Mouse (Mus musculus): ENCODE data around the gene Cldn6. TPM values are rescaled to one million over a fixed set of nuclear protein-coding genes. Genes with fewer than 3 reads are reported as not detected.

Gene Cldn6
- polyA plus RNA-seq, 1 experiment: 0.10 TPM

- 53% methylated on average over 2 of the region's 2 CpGs for WGBS
- TF ChIP-seq POLR2A (IDR thresholded peaks at IDR 0.05; ENCODE audit: low read depth, low read length): no peak
- TF ChIP-seq CTCF (IDR thresholded peaks at IDR 0.05; ENCODE audit: extremely low read depth, insufficient read length, insufficient replicate concordance, low read depth, low read length): no peak
Measured at GRCm38 (mm10) chr17:23721886-23722285, 42.8 kb downstream of the Cldn6 start.

GRCm38 (mm10) chr17:23722376-23723125, 43.5 kb downstream of the Cldn6 start, which contains the start of gene 1520401A03Rik:
Gene 1520401A03Rik (minus strand): TSS chr17:23722783.
- Histone ChIP-seq H3K4me3 (ENCODE audit: low read depth, low read length) (no peak within 1 kb of the TSS), H3K27ac (ENCODE audit: insufficient read depth, low read depth, low read length) (no peak within 1 kb of the TSS), H3K27me3 (ENCODE audit: control insufficient read depth, insufficient read depth, low read length) (no peaks in the 10 kb centered on the region), H3K36me3 (ENCODE audit: control insufficient read depth, insufficient read depth, low read length) (no peaks in the 10 kb centered on the region), H3K4me1 (ENCODE audit: control insufficient read depth, insufficient read depth, insufficient read length, low read length) (peaks cover 19% of the 10 kb centered on the region)
- no peak for TF ChIP-seq CTCF (IDR thresholded peaks at IDR 0.05; ENCODE audit: extremely low read depth, insufficient read length, insufficient replicate concordance, low read depth, low read length)
- TF ChIP-seq POLR2A (IDR thresholded peaks at IDR 0.05; ENCODE audit: low read depth, low read length): no peak
- WGBS: 89% methylated on average over 7 of the region's 7 CpGs

More at GRCm38 (mm10) chr17:23721886-23722285, 42.8 kb downstream of the Cldn6 start:
- Histone ChIP-seq H3K4me3 (ENCODE audit: low read depth, low read length) (no peak overlapping the region), H3K27me3 (ENCODE audit: control insufficient read depth, insufficient read depth, low read length) (no peaks in the 10 kb centered on the region), H3K27ac (ENCODE audit: insufficient read depth, low read depth, low read length) (no peak overlapping the region), H3K4me1 (ENCODE audit: control insufficient read depth, insufficient read depth, insufficient read length, low read length) (peaks cover 19% of the 10 kb centered on the region), H3K36me3 (ENCODE audit: control insufficient read depth, insufficient read depth, low read length) (no peaks in the 10 kb centered on the region)

- Histone ChIP-seq H3K27me3 (ENCODE audit: control insufficient read depth, insufficient read depth, low read length) (no peaks in the 10 kb centered on the region), H3K36me3 (ENCODE audit: control insufficient read depth, insufficient read depth, low read length) (no peaks in the 10 kb centered on the region), H3K27ac (ENCODE audit: insufficient read depth, low read depth, low read length) (no peak overlapping the region), H3K4me3 (ENCODE audit: low read depth, low read length) (no peak overlapping the region), H3K4me1 (ENCODE audit: control insufficient read depth, insufficient read depth, insufficient read length, low read length) (peaks cover 20% of the 10 kb centered on the region)
- no peak for TF ChIP-seq CTCF (IDR thresholded peaks at IDR 0.05; ENCODE audit: extremely low read depth, insufficient read length, insufficient replicate concordance, low read depth, low read length)
- no peak for TF ChIP-seq POLR2A (IDR thresholded peaks at IDR 0.05; ENCODE audit: low read depth, low read length)
- 49% methylated on average over 4 of the region's 4 CpGs for WGBS
Measured at GRCm38 (mm10) chr17:23725477-23725876, 46.4 kb downstream of the Cldn6 start.

GRCm38 (mm10) chr17:23725999-23726757, 47.1 kb downstream of the Cldn6 start, which contains the start of gene Pkmyt1:
Gene Pkmyt1 (plus strand): TSS chr17:23726336.
- Histone ChIP-seq H3K27me3 (ENCODE audit: control insufficient read depth, insufficient read depth, low read length) (no peaks in the 10 kb centered on the region), H3K4me3 (ENCODE audit: low read depth, low read length) (peak within 1 kb of the TSS; percentile 91), H3K4me1 (ENCODE audit: control insufficient read depth, insufficient read depth, insufficient read length, low read length) (peaks cover 19% of the 10 kb centered on the region), H3K36me3 (ENCODE audit: control insufficient read depth, insufficient read depth, low read length) (no peaks in the 10 kb centered on the region), H3K27ac (ENCODE audit: insufficient read depth, low read depth, low read length) (peak within 1 kb of the TSS; percentile 18)
- no peak for TF ChIP-seq CTCF (IDR thresholded peaks at IDR 0.05; ENCODE audit: extremely low read depth, insufficient read length, insufficient replicate concordance, low read depth, low read length)
- TF ChIP-seq POLR2A (IDR thresholded peaks at IDR 0.05; ENCODE audit: low read depth, low read length): peak; percentile 73; the same call in 1 of the 2 replicates
- under 1% methylated on average over 72 of the region's 73 CpGs for WGBS

GRCm38 (mm10) chr17:23726758-23727142, 47.7 kb downstream of the Cldn6 start:
- TF ChIP-seq POLR2A (IDR thresholded peaks at IDR 0.05; ENCODE audit: low read depth, low read length) (no peak), CTCF (IDR thresholded peaks at IDR 0.05; ENCODE audit: extremely low read depth, insufficient read length, insufficient replicate concordance, low read depth, low read length) (no peak)
- Histone ChIP-seq H3K36me3 (ENCODE audit: control insufficient read depth, insufficient read depth, low read length) (no peaks in the 10 kb centered on the region), H3K27me3 (ENCODE audit: control insufficient read depth, insufficient read depth, low read length) (no peaks in the 10 kb centered on the region), H3K4me1 (ENCODE audit: control insufficient read depth, insufficient read depth, insufficient read length, low read length) (peaks cover 15% of the 10 kb centered on the region; the same call in 1 of the 2 replicates), H3K27ac (ENCODE audit: insufficient read depth, low read depth, low read length) (peak overlapping the region; percentile 14; the same call in 1 of the 2 replicates), H3K4me3 (ENCODE audit: low read depth, low read length) (peak overlapping the region; percentile 91)
- whole genome bisulfite sequencing: under 1% methylated on average over 20 of the region's 20 CpGs

GRCm38 (mm10) chr17:23730441-23730840, 51.4 kb downstream of the Cldn6 start:
- H3K27ac ChIP-seq (ENCODE audit: insufficient read depth, low read depth, low read length): no peak overlapping the region
- WGBS: 39% methylated on average over 1 of the region's 1 CpGs
- TF ChIP-seq CTCF (IDR thresholded peaks at IDR 0.05; ENCODE audit: extremely low read depth, insufficient read length, insufficient replicate concordance, low read depth, low read length) (no peak), POLR2A (IDR thresholded peaks at IDR 0.05; ENCODE audit: low read depth, low read length) (no peak)

More at GRCm38 (mm10) chr17:23730441-23730840, 51.4 kb downstream of the Cldn6 start:
- Histone ChIP-seq H3K27me3 (ENCODE audit: control insufficient read depth, insufficient read depth, low read length) (no peaks in the 10 kb centered on the region), H3K4me3 (ENCODE audit: low read depth, low read length) (no peak overlapping the region), H3K36me3 (ENCODE audit: control insufficient read depth, insufficient read depth, low read length) (peaks cover under 1% of the 10 kb centered on the region; the same call in 1 of the 2 replicates), H3K4me1 (ENCODE audit: control insufficient read depth, insufficient read depth, insufficient read length, low read length) (peaks cover 11% of the 10 kb centered on the region; the same call in 1 of the 2 replicates)

Other genes starting within 250 kb of the Cldn6 start
- not detected in 2 replicates for gene Vmn2r117, start 199.6 kb upstream of the Cldn6 start, polyA plus RNA-seq (2012; rRNA removed)
- 6.4 and 7.8 TPM in 2 replicates for gene Zfp213, start 115.0 kb upstream of the Cldn6 start, polyA plus RNA-seq (2012; rRNA removed)
- gene Zfp13, start 79.8 kb upstream of the Cldn6 start, polyA plus RNA-seq (2012; rRNA removed): 5.4 and 6.8 TPM in 2 replicates
- gene Zscan10, start 78.4 kb upstream of the Cldn6 start, polyA plus RNA-seq (2012; rRNA removed): not detected in 2 replicates
- 1.5 and 1.6 TPM in 2 replicates for gene Mmp25, start 34.0 kb upstream of the Cldn6 start, polyA plus RNA-seq (2012; rRNA removed)
- gene Bicdl2, start 18.7 kb upstream of the Cldn6 start, polyA plus RNA-seq (2012; rRNA removed): 5.2 and 6.0 TPM in 2 replicates
- gene Hcfc1r1, start 5.7 kb upstream of the Cldn6 start, polyA plus RNA-seq (2012; rRNA removed): 106 and 251 TPM in 2 replicates
- 12.4 and 19.8 TPM in 2 replicates for gene Thoc6, start 5.4 kb upstream of the Cldn6 start, polyA plus RNA-seq (2012; rRNA removed)
- gene Tnfrsf12a, start 1.8 kb upstream of the Cldn6 start, polyA plus RNA-seq (2012; rRNA removed): 27.9 and 30.9 TPM in 2 replicates
- 0.10 and 1.5 TPM in 2 replicates for gene Cldn9, start 4.8 kb downstream of the Cldn6 start, polyA plus RNA-seq (2012; rRNA removed)
- not detected in 2 replicates for gene 1520401A03Rik, start 43.5 kb downstream of the Cldn6 start, polyA plus RNA-seq (2012; rRNA removed)
- gene Pkmyt1, start 47.1 kb downstream of the Cldn6 start, polyA plus RNA-seq (2012; rRNA removed): 25.0 and 42.3 TPM in 2 replicates
- gene Paqr4, start 61.6 kb downstream of the Cldn6 start, polyA plus RNA-seq (2012; rRNA removed): 112 and 152 TPM in 2 replicates
- 1.5 and 2.9 TPM in 2 replicates for gene Kremen2, start 66.6 kb downstream of the Cldn6 start, polyA plus RNA-seq (2012; rRNA removed)
- gene Flywch1, start 92.4 kb downstream of the Cldn6 start, polyA plus RNA-seq (2012; rRNA removed): 16.5 and 34.1 TPM in 2 replicates
- 6.3 and 6.6 TPM in 2 replicates for gene Flywch2, start 106.8 kb downstream of the Cldn6 start, polyA plus RNA-seq (2012; rRNA removed)
- gene Srrm2, start 111.3 kb downstream of the Cldn6 start, polyA plus RNA-seq (2012; rRNA removed): 197 and 439 TPM in 2 replicates
- gene Elob, start 149.9 kb downstream of the Cldn6 start, polyA plus RNA-seq (2012; rRNA removed): 352 and 591 TPM in 2 replicates
- 0.27 and 0.77 TPM in 2 replicates for gene Prss33, start 156.8 kb downstream of the Cldn6 start, polyA plus RNA-seq (2012; rRNA removed)
- 166 and 292 TPM in 2 replicates for gene Prss32, start 164.6 kb downstream of the Cldn6 start, polyA plus RNA-seq (2012; rRNA removed)
- gene Prss41, start 164.9 kb downstream of the Cldn6 start, polyA plus RNA-seq (2012; rRNA removed): 0.56 and 3.4 TPM in 2 replicates
- gene Prss21, start 188.8 kb downstream of the Cldn6 start, polyA plus RNA-seq (2012; rRNA removed): not detected in 2 replicates
- not detected in 2 replicates for gene Dcpp1, start 201.6 kb downstream of the Cldn6 start, polyA plus RNA-seq (2012; rRNA removed)
- not detected in 2 replicates for gene Dcpp2, start 201.6 kb downstream of the Cldn6 start, polyA plus RNA-seq (2012; rRNA removed)
- gene Dcpp3, start 238.2 kb downstream of the Cldn6 start, polyA plus RNA-seq (2012; rRNA removed): not detected in 2 replicates

Measured in small intestine, adult 2 months (tissue).